Mouse (Mus musculus): ENCODE data around the gene Rab3a. TPM values are rescaled to one million over a fixed set of nuclear protein-coding genes. Genes with fewer than 3 reads are reported as not detected.
A peak's percentile ranks its signal among the peaks of the same experiment; 100 is the strongest.

The Rab3a gene
- total RNA-seq, 4 experiments from 2014 or later: 28.5 to 34.0 (median 32.3) TPM

DNA sequence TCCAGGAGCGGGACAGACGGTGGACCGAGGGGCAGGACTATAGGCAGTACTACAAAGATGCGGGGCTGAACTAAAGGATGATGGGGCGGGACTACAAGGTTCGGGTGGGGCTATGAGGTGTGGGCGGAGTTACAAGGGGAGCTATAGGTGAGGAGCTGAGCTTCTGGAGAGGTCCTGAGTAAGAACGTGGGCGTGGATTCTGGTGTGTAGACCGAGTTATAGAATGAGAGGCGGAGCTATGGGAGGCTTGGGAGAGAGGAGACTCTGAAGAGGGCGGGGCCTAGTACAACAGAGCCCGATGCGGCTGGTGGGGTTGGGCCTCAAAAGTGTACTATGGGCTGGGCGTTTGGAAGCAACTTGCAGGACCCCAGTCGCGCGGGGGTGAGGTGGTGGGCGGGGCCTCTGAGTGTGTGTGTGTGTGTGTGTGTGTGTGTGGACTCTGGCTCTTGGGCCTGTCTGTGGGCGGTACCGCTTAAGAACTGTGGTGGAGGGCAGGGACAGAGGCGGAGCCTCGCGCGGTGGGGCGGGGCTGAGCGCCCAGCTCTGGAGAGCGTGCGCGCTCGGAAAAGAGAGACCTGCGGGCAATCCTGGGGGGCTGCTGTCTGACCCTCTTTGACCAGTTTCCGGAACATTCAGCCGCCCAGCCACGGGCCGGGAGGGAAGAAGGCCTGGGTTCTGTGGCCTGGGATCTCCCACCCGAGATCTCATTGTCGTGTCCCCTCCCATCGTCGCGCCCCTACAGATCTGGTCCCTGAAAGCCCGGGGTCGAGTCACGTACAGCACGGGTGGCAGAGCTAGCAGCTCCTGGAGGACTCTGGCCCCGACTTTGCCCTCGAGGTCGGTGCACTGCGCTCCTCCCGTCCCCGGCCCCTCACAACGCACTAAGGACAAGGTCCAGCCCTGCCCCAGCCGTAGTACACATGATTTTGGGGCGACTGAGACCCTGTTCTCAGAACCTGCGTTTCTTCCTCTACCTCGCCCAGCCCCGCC is 42.9 kb downstream of the Rab3a start:
- peak; percentile 83 to 85 for DNase-seq (ENCODE audit: low spot score in 2 of 2)

- DNase-seq (ENCODE audit: low spot score in 2 of 2): no peak
Observed at GRCm38 (mm10) chr8:70798281-70798680, 43.8 kb downstream of the Rab3a start.

DNA sequence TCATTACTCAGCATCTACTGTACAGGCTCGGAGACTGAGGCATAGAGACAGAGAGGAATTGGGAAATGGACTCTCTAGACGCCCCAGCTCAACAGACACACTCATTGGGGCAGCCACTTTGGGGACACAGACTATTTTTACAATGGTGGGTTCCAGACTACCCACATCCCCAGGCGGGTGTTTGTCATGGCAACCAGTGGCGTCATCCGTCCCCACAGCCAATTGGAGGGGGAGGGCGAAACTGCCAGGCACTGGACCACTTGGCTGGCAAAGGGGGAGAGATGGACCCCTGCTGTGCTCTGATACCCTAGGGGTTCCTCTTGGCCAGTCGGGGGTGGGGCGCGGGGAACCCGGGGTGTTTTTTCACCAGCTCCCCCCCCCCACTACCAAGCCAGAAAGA is 46.2 kb downstream of the Rab3a start:
- DNase-seq (ENCODE audit: low spot score in 2 of 2): no peak

- no peak for DNase-seq (ENCODE audit: low spot score in 2 of 2)
Observed at GRCm38 (mm10) chr8:70801156-70801555, 46.7 kb downstream of the Rab3a start.

DNA sequence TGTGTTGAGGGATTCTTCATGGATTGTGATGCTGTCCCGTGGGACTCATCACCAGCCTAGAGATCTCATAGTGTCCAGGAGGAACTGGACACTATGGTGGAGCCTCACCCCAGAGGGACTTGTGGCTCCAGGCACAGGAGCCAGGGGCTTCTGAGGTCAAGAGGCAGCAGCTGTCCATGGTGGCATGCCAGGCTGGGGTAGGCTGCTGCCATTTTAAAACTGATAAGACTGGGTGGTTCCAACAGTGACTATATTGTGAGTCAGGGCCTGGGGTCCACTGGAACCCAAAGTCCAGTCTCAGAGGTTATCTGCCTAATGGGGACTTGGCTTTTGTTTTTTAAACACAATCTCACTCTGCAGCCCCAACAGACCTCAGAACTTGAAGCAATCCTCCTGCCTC is 47.4 kb downstream of the Rab3a start:
- DNase-seq (ENCODE audit: low spot score in 2 of 2): no peak

DNA sequence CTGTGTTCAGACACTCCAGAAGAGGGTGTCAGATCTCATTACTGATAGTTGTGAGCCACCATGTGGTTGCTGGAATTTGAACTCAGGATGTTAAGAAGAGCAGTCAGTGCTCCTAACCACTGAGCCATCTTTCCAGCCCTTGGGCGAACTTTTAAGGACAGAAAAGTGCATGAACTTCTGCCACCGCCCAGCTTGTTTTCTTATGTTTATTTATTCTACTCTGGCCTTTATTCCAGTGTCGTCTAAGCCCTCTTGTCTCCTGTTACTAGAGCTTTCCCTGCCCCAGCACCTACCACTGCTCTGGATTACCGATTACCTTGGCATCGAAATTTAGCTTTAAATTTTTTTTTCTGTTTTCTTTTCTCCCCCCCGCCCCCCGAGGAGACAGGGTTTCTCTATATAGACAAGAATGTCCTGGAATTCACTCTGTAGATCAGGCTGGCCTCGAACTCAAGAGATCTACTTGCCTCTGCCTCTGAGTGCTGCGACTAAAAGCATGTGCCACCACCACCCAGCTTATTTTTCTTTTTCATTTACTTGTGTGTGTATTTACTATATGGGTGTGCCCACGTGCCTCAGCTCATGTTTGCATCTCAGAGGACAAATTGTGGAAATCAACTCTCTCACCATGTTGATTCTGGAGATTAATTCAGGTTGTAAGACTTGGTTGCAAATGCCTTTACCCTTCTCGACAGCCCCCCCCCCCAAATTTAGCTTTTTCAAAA is 48.5 kb downstream of the Rab3a start:
- no peak for DNase-seq (ENCODE audit: low spot score in 2 of 2)

- no peak for DNase-seq (ENCODE audit: low spot score in 2 of 2)
Observed at GRCm38 (mm10) chr8:70803761-70804480, 49.4 kb downstream of the Rab3a start.

DNA sequence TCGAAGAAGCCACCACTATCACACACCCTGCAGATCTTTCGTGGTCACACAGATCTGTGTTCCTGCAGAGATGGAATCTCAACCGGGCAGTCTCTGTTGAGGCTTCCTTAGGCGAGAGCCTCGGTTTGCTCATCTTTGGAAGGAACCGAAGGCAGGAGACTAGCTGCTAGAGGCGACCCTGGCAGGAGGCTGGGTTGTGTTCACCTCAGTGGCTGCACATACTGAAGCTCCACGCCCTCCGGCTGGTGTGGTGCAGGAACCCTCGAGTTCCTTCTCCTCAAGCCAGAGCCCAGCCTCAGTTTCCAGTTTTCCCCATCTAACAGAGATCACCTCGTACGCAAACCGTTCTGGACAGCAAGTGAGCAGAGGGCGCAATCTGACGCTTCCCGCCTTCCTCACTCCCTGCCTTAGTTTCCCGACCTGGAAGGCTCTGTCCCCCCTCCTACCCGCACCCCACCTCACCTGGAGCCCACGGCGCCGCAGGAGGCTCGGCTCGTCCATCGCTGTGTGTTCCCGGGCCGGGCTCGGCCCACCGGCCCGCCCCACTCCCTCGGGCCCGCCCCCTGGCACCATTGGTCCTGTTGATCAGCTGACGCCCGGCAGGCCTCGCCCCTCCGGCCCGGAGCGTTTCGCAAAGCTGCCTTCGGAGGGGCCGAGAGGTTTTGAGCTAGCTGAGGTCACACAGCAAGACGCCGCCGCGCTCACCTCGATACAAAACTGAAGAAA is 50.2 kb downstream of the Rab3a start, which contains the start of gene Mast3:
Gene Mast3 (minus strand): TSS at position 574 of the 726 bp plus-strand sequence.
- peak; percentile 70 to 79 for DNase-seq (ENCODE audit: low spot score in 2 of 2)

DNA sequence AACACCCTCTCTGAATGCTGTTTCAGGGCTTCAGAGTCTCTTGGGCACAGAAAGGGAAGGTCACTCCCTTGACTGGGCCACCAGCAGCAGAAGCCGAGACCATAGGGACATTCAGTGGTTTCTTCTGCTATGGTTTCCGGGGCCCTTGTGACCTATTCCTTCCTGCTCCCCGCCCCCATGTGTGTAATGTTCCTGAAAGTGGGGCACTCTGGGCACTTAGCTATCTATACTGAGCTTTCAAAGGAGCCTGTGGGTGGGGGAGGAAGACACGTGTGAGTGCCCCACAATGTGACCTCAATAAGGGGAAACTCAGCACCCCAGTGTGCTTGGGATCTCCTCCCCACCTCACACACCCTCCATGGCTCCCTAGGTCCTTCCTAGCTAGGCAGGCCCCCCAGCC is 52.1 kb downstream of the Rab3a start:
- DNase-seq (ENCODE audit: low spot score in 2 of 2): no peak

DNA sequence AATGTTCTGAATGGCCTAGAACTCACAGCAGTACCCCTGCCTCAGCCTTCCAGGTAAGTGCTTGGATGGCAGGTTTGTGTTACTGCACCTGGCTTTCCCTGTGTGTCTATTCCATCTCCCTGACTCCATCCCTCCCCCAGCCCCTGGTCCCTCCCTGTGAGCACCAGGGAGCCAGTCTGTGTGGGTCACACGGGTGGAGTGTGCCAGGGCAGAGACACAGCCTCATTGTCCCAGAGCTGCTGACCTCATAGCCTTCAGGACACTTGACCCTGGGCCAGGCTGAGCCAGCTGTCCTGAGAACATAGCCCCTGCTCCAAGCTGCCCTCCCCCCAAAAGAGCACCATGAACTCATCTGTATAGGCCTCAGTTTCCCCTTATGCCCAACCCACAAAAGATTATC is 52.8 kb downstream of the Rab3a start:
- no peak for DNase-seq (ENCODE audit: low spot score in 2 of 2)

DNA sequence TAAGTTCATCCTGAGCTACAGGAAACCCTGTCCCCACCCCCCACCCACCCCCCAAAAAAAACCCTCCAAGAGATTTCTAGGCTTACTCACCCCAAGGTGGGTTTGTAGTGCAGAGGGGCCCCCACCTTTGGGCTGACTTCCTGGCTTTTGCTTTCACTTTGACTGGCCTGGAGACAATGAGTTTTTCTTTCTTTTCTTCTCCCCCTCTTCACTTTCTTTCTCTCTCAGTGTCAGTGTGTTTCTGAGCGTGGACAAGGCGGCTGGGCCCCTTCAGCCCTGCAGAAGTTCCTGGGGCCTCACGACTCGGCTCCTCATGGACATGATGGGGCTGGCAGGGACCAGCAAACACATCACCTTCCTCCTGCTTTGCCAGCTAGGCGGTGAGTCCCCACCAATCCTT is 53.8 kb downstream of the Rab3a start, which contains the start of gene Il12rb1:
Gene Il12rb1 (plus strand): TSS at position 211 of the 400 bp plus-strand sequence.
- DNase-seq (ENCODE audit: low spot score in 2 of 2): no peak

Small RNAs within 50 kb of the gene (microRNA-seq; reads per million reads assigned to microRNA genes)
- gene Mir7240: not detected

Other genes starting within 250 kb of the Rab3a start
- gene Rex1bd, start 247.9 kb upstream of the Rab3a start, total RNA-seq (2022): 100 to 1,000 TPM; 175 to 196 (median 181) TPM
- gene Uba52, start 243.9 kb upstream of the Rab3a start, total RNA-seq (2022): 100 to 1,000 TPM; 794 to 918 (median 839) TPM
- gene Fkbp8, start 227.0 kb upstream of the Rab3a start, total RNA-seq (2022): 100 to 1,000 TPM; 113 to 123 (median 120) TPM
- gene Kxd1, start 226.7 kb upstream of the Rab3a start, total RNA-seq (2022): 10 to 100 TPM; 68.3 to 80.8 (median 76.7) TPM
- gene Ell, start 215.2 kb upstream of the Rab3a start, total RNA-seq (2022): 10 to 100 TPM; 11.9 to 14.7 (median 12.3) TPM
- gene Isyna1, start 160.3 kb upstream of the Rab3a start, total RNA-seq (2022): 1 to 10 TPM; 1.9 to 3.4 (median 2.4) TPM
- gene Ssbp4, start 145.8 kb upstream of the Rab3a start, total RNA-seq (2022): 10 to 100 TPM in 3 of 4 experiments, 1 to 10 TPM in 1; 8.5 to 19.2 (median 10.4) TPM
- under 1 TPM in 3 of 4 experiments, not detected in 1; 0.17 to 0.49 (median 0.22) TPM for gene Lrrc25, start 138.5 kb upstream of the Rab3a start, total RNA-seq (2022)
- under 1 TPM in 1 of 4 experiments, not detected in 3; 0.24 TPM for gene Gdf15, start 122.2 kb upstream of the Rab3a start, total RNA-seq (2022)
- gene Pgpep1, start 94.3 kb upstream of the Rab3a start, total RNA-seq (2022): 10 to 100 TPM; 13.6 to 19.0 (median 15.7) TPM
- gene Lsm4, start 81.4 kb upstream of the Rab3a start, total RNA-seq (2022): 10 to 100 TPM; 64.4 to 75.4 (median 70.3) TPM
- 10 to 100 TPM; 31.9 to 42.0 (median 38.3) TPM for gene Jund, start 55.7 kb upstream of the Rab3a start, total RNA-seq (2022)
- not detected for gene Iqcn, start 51.2 kb upstream of the Rab3a start, total RNA-seq (2022)
- not detected for gene Gm3336, start 36.1 kb upstream of the Rab3a start, total RNA-seq (2022)
- gene Pde4c, start 31.0 kb upstream of the Rab3a start, total RNA-seq (2022): 1 to 10 TPM in 2 of 4 experiments, under 1 TPM in 2; 0.65 to 2.3 (median 1.1) TPM
- 10 to 100 TPM; 19.7 to 24.6 (median 22.2) TPM for gene Mpv17l2, start 6.3 kb downstream of the Rab3a start, total RNA-seq (2022)
- 10 to 100 TPM; 14.5 to 17.4 (median 16.0) TPM for gene Pik3r2, start 22.0 kb downstream of the Rab3a start, total RNA-seq (2022)
- gene Mast3, start 50.4 kb downstream of the Rab3a start, total RNA-seq (2022): 1 to 10 TPM; 1.7 to 4.5 (median 2.4) TPM
- gene Il12rb1, start 53.8 kb downstream of the Rab3a start, total RNA-seq (2022): not detected
- 100 to 1,000 TPM in 1 of 4 experiments, 10 to 100 TPM in 3; 38.9 to 177 (median 68.9) TPM for gene Arrdc2, start 85.0 kb downstream of the Rab3a start, total RNA-seq (2022)
- gene Kcnn1, start 108.6 kb downstream of the Rab3a start, total RNA-seq (2022): 10 to 100 TPM; 18.0 to 21.5 (median 20.5) TPM
- 10 to 100 TPM; 61.7 to 77.8 (median 67.5) TPM for gene Ccdc124, start 119.3 kb downstream of the Rab3a start, total RNA-seq (2022)
- gene Slc5a5, start 138.1 kb downstream of the Rab3a start, total RNA-seq (2022): not detected
- gene Rpl18a, start 142.7 kb downstream of the Rab3a start, total RNA-seq (2022): 1,000 to 10,000 TPM in 2 of 4 experiments, 100 to 1,000 TPM in 2; 935 to 1,159 (median 1,025) TPM
- gene Map1s, start 151.3 kb downstream of the Rab3a start, total RNA-seq (2022): 10 to 100 TPM in 3 of 4 experiments, 1 to 10 TPM in 1; 9.2 to 15.9 (median 13.7) TPM

Data from gastrocnemius, adult 8-10 months (tissue).